Mouse (Mus musculus): ENCODE results near the gene Cul3. TPM values are rescaled to one million over a fixed set of nuclear protein-coding genes. Genes with fewer than 3 reads are reported as not detected.

The Cul3 gene
- polyA plus RNA-seq, 1 experiment from 2014 or later: 46.4 TPM

DNA sequence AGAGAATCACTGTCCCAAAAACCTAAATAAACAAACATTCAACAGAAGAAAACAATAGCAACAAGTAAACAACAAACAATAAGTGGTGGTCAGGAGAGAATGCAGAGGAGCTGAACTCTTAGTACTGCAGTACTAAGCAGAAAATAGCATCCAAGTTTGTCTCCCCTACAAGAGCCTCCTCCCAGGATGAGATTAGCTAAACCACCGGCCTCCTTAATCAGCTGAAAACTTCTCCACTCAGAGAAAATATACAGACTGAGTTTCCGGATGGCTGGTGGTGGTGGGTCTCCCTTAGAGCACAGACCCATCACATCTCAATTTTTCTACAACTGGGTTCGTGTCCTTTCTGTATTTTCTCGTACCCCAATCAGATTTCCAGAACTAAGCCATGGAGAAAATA lies 47.0 kb downstream of the Cul3 start:
- H3K4me2 ChIP-seq (ENCODE audit: low read length): peak overlapping the region; percentile 34
- H3K9ac ChIP-seq (ENCODE audit: low read length): no peak overlapping the region
- no peaks in the 10 kb centered on the region for H3K27me3 ChIP-seq (ENCODE audit: control insufficient read depth, insufficient read depth, low read length)
- H3K9me3 ChIP-seq (ENCODE audit: control insufficient read depth, low read length): no peaks in the 10 kb centered on the region
- WGBS: 28% methylated on average over 4 of the region's 4 CpGs
- no peak overlapping the region for H3K4me3 ChIP-seq (ENCODE audit: control insufficient read depth in 1 of 2, insufficient read depth in 1 of 2, low read depth in 1 of 2, low read length in 2 of 2)
- peak overlapping the region in 1 of 2 experiments; percentile 59; a peak in 2 of 4 replicates for H3K27ac ChIP-seq (replicated peaks in 1 of 2; ENCODE audit: control insufficient read depth in 1 of 2, insufficient read depth in 1 of 2, low read depth in 2 of 2, low read length in 2 of 2)
- 0 out of 2 replicates have a peak, but pooled peaks cover 3% of the 10 kb centered on the region for H3K36me3 ChIP-seq (ENCODE audit: control insufficient read depth, insufficient read depth, low read length)
- ATAC-seq (ENCODE audit: insufficient number of reproducible peaks, insufficient read depth, low FRiP score, low read depth): no peak
- peaks cover 5 to 41% of the 10 kb centered on the region in 2 experiments for H3K4me1 ChIP-seq (ENCODE audit: control insufficient read depth in 2 of 2, insufficient read depth in 2 of 2, low read length in 2 of 2)

DNA sequence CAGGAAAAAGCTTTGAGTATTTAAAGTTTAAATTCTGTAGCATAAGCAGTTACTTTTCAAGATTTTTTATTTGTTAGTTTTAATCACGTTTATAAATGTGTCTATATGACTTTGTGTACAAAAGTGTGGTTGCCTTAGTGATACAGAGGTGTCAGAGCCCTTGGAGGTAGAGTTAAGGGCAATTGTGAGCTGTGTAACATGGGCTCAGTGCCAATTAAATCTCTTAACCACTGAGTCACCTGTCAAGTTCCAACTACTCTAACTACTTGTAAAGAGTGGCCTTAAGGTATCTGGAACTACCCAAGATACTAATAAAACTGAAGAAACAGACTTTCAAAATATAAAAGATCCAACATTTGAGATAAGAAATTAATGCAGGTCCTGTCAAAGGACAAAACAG lies 61.5 kb downstream of the Cul3 start:
- H3K27me3 ChIP-seq (ENCODE audit: control insufficient read depth, insufficient read depth, low read length): no peaks in the 10 kb centered on the region
- H3K4me1 ChIP-seq (ENCODE audit: control insufficient read depth in 2 of 2, insufficient read depth in 2 of 2, low read length in 2 of 2): no peaks in the 10 kb centered on the region
- no peaks in the 10 kb centered on the region for H3K9me3 ChIP-seq (ENCODE audit: control insufficient read depth, low read length)
- 68% methylated on average over 1 of the region's 1 CpGs for WGBS
- no peak overlapping the region for H3K27ac ChIP-seq (replicated peaks in 1 of 2; ENCODE audit: control insufficient read depth in 1 of 2, insufficient read depth in 1 of 2, low read depth in 2 of 2, low read length in 2 of 2)
- ATAC-seq (ENCODE audit: insufficient number of reproducible peaks, insufficient read depth, low FRiP score, low read depth): no peak
- H3K9ac ChIP-seq (ENCODE audit: low read length): no peak overlapping the region
- no peak overlapping the region for H3K4me2 ChIP-seq (ENCODE audit: low read length)
- H3K4me3 ChIP-seq (ENCODE audit: control insufficient read depth in 1 of 2, insufficient read depth in 1 of 2, low read depth in 1 of 2, low read length in 2 of 2): no peak overlapping the region
- H3K36me3 ChIP-seq (ENCODE audit: control insufficient read depth, insufficient read depth, low read length): peaks cover 84% of the 10 kb centered on the region

DNA sequence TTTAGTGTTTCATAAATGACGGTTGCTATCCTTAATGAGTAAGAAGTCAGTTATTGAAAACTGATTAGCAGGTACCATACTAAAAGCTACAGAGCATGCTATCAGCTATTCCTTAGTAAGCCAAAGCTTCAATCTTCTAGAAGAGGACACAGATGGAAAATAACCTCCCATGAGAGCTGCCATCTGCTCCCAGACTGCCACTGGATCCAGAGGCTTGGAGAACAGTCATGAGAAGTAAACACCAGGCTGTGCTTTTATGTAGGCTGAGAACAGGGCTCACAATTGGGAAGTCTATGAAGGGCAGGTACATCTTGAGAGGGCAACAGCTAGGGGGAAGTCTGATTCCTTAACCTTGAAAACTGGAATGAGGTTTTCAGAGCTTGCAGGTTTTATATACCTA lies 79.8 kb downstream of the Cul3 start:
- 81% methylated on average over 1 of the region's 1 CpGs for WGBS
- no peak overlapping the region for H3K9ac ChIP-seq (ENCODE audit: low read length)
- peaks cover 13% of the 10 kb centered on the region for H3K36me3 ChIP-seq (ENCODE audit: control insufficient read depth, insufficient read depth, low read length)
- H3K27me3 ChIP-seq (ENCODE audit: control insufficient read depth, insufficient read depth, low read length): no peaks in the 10 kb centered on the region
- no peak overlapping the region for H3K4me2 ChIP-seq (ENCODE audit: low read length)
- ATAC-seq (ENCODE audit: insufficient number of reproducible peaks, insufficient read depth, low FRiP score, low read depth): no peak
- H3K9me3 ChIP-seq (ENCODE audit: control insufficient read depth, low read length): no peaks in the 10 kb centered on the region
- H3K4me1 ChIP-seq (ENCODE audit: control insufficient read depth in 2 of 2, insufficient read depth in 2 of 2, low read length in 2 of 2): peaks cover 0 to 8% of the 10 kb centered on the region in 2 experiments; a peak in 1 of 4 replicates
- no peak overlapping the region for H3K4me3 ChIP-seq (ENCODE audit: control insufficient read depth in 1 of 2, insufficient read depth in 1 of 2, low read depth in 1 of 2, low read length in 2 of 2)
- H3K27ac ChIP-seq (replicated peaks in 1 of 2; ENCODE audit: control insufficient read depth in 1 of 2, insufficient read depth in 1 of 2, low read depth in 2 of 2, low read length in 2 of 2): no peak overlapping the region

DNA sequence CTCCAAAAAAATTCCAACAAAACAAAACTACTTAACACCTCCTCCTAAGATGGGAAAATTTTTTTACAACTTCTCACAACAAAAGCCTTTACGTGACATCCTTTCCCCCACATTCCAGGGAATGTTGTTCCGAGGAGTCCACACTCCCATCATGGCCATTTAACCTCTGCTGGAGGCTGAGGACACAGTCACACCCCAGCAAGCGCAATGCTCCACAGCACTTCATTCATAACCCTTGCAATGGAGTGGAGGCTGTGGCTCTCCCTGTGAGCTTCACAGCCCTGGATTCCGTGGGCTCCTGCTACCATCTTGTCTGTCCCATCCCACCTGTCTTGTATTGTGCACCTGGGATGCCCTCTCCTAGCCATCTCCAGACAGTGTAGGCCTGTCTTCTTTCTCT lies 81.6 kb downstream of the Cul3 start:
- Histone ChIP-seq H3K4me3 (ENCODE audit: control insufficient read depth in 1 of 2, insufficient read depth in 1 of 2, low read depth in 1 of 2, low read length in 2 of 2) (no peak overlapping the region), H3K9me3 (ENCODE audit: control insufficient read depth, low read length) (no peaks in the 10 kb centered on the region), H3K27me3 (ENCODE audit: control insufficient read depth, insufficient read depth, low read length) (no peaks in the 10 kb centered on the region), H3K27ac (replicated peaks in 1 of 2; ENCODE audit: control insufficient read depth in 1 of 2, insufficient read depth in 1 of 2, low read depth in 2 of 2, low read length in 2 of 2) (no peak overlapping the region), H3K36me3 (ENCODE audit: control insufficient read depth, insufficient read depth, low read length) (peaks cover under 1% of the 10 kb centered on the region; the same call in 1 of the 2 replicates), H3K4me2 (ENCODE audit: low read length) (no peak overlapping the region), H3K4me1 (ENCODE audit: control insufficient read depth in 2 of 2, insufficient read depth in 2 of 2, low read length in 2 of 2) (peaks cover 0 to 8% of the 10 kb centered on the region in 2 experiments; a peak in 1 of 4 replicates), H3K9ac (ENCODE audit: low read length) (no peak overlapping the region)
- WGBS: 70% methylated on average over 4 of the region's 4 CpGs
- no peak for ATAC-seq (ENCODE audit: insufficient number of reproducible peaks, insufficient read depth, low FRiP score, low read depth)

DNA sequence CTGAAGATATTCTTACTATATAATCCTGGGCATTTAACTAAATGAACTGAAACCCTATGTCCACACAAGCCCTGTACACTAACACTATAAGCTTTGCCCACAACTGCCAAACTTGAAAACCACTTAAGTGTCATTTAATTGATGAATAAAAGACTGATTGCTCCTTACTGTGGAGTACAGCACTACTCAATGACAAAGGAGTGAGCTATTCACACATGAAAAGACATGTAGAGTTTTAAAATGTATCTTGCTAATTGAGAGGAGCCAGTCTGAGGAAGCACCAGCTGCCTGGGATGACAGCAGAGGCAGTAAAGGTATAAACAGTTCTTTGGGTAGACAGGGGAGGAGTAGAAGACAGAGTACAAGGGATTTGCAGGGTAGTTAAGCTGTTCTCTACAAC lies 87.0 kb downstream of the Cul3 start:
- Histone ChIP-seq H3K27ac (replicated peaks in 1 of 2; ENCODE audit: control insufficient read depth in 1 of 2, insufficient read depth in 1 of 2, low read depth in 2 of 2, low read length in 2 of 2) (no peak overlapping the region), H3K27me3 (ENCODE audit: control insufficient read depth, insufficient read depth, low read length) (no peaks in the 10 kb centered on the region), H3K4me2 (ENCODE audit: low read length) (no peak overlapping the region), H3K9ac (ENCODE audit: low read length) (no peak overlapping the region), H3K36me3 (ENCODE audit: control insufficient read depth, insufficient read depth, low read length) (no peaks in the 10 kb centered on the region), H3K4me3 (ENCODE audit: control insufficient read depth in 1 of 2, insufficient read depth in 1 of 2, low read depth in 1 of 2, low read length in 2 of 2) (no peak overlapping the region), H3K9me3 (ENCODE audit: control insufficient read depth, low read length) (no peaks in the 10 kb centered on the region), H3K4me1 (ENCODE audit: control insufficient read depth in 2 of 2, insufficient read depth in 2 of 2, low read length in 2 of 2) (peaks cover 0 to 3% of the 10 kb centered on the region in 2 experiments; a peak in 1 of 4 replicates)
- ATAC-seq (ENCODE audit: insufficient number of reproducible peaks, insufficient read depth, low FRiP score, low read depth): no peak

DNA sequence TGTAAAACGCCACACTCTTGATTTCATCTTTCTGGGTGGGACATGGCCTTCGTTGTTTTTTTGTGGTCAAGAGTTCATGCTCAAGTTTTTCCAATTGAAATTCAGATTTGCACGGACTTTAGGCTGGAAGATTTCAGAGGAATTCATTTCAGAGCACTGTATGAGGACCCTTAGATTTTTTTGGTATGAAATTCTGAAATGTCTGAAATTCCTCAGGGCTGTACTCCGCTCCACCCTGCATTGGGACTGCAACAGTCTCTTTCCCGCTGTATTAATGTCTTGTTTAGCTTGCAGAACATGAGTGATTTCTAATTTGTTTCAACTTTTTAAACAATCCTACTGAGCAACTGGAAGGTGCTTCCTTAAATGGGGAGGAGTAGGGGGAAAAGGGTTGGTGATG lies 90.0 kb downstream of the Cul3 start:
- H3K27me3 ChIP-seq (ENCODE audit: control insufficient read depth, insufficient read depth, low read length): no peaks in the 10 kb centered on the region
- H3K27ac ChIP-seq (replicated peaks in 1 of 2; ENCODE audit: control insufficient read depth in 1 of 2, insufficient read depth in 1 of 2, low read depth in 2 of 2, low read length in 2 of 2): no peak overlapping the region
- H3K9ac ChIP-seq (ENCODE audit: low read length): no peak overlapping the region
- H3K4me3 ChIP-seq (ENCODE audit: control insufficient read depth in 1 of 2, insufficient read depth in 1 of 2, low read depth in 1 of 2, low read length in 2 of 2): no peak overlapping the region
- H3K9me3 ChIP-seq (ENCODE audit: control insufficient read depth, low read length): no peaks in the 10 kb centered on the region
- ATAC-seq (ENCODE audit: insufficient number of reproducible peaks, insufficient read depth, low FRiP score, low read depth): no peak
- H3K36me3 ChIP-seq (ENCODE audit: control insufficient read depth, insufficient read depth, low read length): no peaks in the 10 kb centered on the region
- no peak overlapping the region for H3K4me2 ChIP-seq (ENCODE audit: low read length)
- H3K4me1 ChIP-seq (ENCODE audit: control insufficient read depth in 2 of 2, insufficient read depth in 2 of 2, low read length in 2 of 2): no peaks in the 10 kb centered on the region
- 68% methylated on average over 5 of the region's 5 CpGs for WGBS

DNA sequence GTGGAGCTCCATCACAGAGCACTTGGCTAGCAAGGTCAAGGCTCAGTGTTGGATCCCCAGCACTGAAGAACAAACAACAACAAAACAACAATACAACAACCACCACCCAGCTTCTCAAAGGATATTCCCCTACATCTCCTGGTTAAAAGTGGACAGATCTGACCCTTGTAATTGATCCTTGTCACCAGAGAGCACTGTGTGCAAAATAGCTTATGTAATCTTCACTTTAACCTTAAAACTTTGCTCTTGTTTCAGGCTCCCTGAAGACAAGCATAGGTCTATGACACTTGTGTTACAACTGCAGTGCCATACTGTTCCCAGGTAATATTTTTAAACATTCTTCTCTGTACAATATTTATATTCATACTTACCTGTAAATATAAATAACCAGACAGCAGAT lies 93.1 kb downstream of the Cul3 start:
- no peak for ATAC-seq (ENCODE audit: insufficient number of reproducible peaks, insufficient read depth, low FRiP score, low read depth)
- no peak overlapping the region for H3K27ac ChIP-seq (replicated peaks in 1 of 2; ENCODE audit: control insufficient read depth in 1 of 2, insufficient read depth in 1 of 2, low read depth in 2 of 2, low read length in 2 of 2)
- H3K4me1 ChIP-seq (ENCODE audit: control insufficient read depth in 2 of 2, insufficient read depth in 2 of 2, low read length in 2 of 2): no peaks in the 10 kb centered on the region
- no peak overlapping the region for H3K9ac ChIP-seq (ENCODE audit: low read length)
- no peak overlapping the region for H3K4me2 ChIP-seq (ENCODE audit: low read length)
- H3K27me3 ChIP-seq (ENCODE audit: control insufficient read depth, insufficient read depth, low read length): no peaks in the 10 kb centered on the region
- H3K4me3 ChIP-seq (ENCODE audit: control insufficient read depth in 1 of 2, insufficient read depth in 1 of 2, low read depth in 1 of 2, low read length in 2 of 2): no peak overlapping the region
- H3K9me3 ChIP-seq (ENCODE audit: control insufficient read depth, low read length): no peaks in the 10 kb centered on the region
- no peaks in the 10 kb centered on the region for H3K36me3 ChIP-seq (ENCODE audit: control insufficient read depth, insufficient read depth, low read length)

DNA sequence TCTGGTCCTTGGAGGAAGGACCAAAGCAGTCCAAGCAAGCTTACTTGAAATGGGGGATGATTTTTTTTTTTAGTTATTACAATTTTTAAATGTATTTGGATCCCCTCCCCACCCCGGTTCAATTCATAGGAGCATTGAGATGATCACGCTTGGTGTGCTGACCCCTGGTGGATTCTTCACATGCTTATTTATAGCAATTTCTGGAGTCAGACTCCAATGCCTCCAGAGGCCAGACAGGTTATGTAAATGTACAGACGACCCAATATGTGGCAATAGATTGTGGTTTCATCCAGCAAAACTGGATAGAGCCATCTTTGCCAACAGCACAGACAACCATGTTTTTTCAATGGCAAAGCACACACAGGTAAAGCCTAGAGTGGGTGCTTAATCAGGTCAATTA lies 96.2 kb downstream of the Cul3 start:
- WGBS: 49% methylated on average over 3 of the region's 3 CpGs
- Histone ChIP-seq H3K27ac (replicated peaks in 1 of 2; ENCODE audit: control insufficient read depth in 1 of 2, insufficient read depth in 1 of 2, low read depth in 2 of 2, low read length in 2 of 2) (no peak overlapping the region), H3K4me1 (ENCODE audit: control insufficient read depth in 2 of 2, insufficient read depth in 2 of 2, low read length in 2 of 2) (peaks cover 0 to 2% of the 10 kb centered on the region in 2 experiments; a peak in 1 of 4 replicates), H3K36me3 (ENCODE audit: control insufficient read depth, insufficient read depth, low read length) (no peaks in the 10 kb centered on the region), H3K27me3 (ENCODE audit: control insufficient read depth, insufficient read depth, low read length) (no peaks in the 10 kb centered on the region), H3K4me3 (ENCODE audit: control insufficient read depth in 1 of 2, insufficient read depth in 1 of 2, low read depth in 1 of 2, low read length in 2 of 2) (no peak overlapping the region), H3K9me3 (ENCODE audit: control insufficient read depth, low read length) (no peaks in the 10 kb centered on the region), H3K4me2 (ENCODE audit: low read length) (no peak overlapping the region), H3K9ac (ENCODE audit: low read length) (no peak overlapping the region)
- no peak for ATAC-seq (ENCODE audit: insufficient number of reproducible peaks, insufficient read depth, low FRiP score, low read depth)
